In genomic region chr17:62818821-62819220, GRCm38 (mm10) we compare ENCODE assay signal across 9 mouse cellular contexts.
DNase-seq lines count a peak whose midpoint lies in the region; ATAC-seq and TF ChIP-seq lines count a peak whose summit lies in the region.
"Had no signal": no experiment of that assay in that cellular context is flagged by ENCODE, and none has a peak within 500 bp of the region (broad histone marks: within the 10 kb centered on the region; RNA-seq: fewer than 3 reads in every experiment).

No protein-coding gene starts in this region.

- WGBS in kidney, embryonic 14.5 days: 17% methylated on average over 8 of the region's 8 CpGs
- WGBS in kidney, adult 2 months: 16% methylated on average over 8 of the region's 8 CpGs
- 9% methylated on average over 8 of the region's 8 CpGs for WGBS in embryonic facial prominence, embryonic 10.5 days
- 10% methylated on average over 8 of the region's 8 CpGs for WGBS in neural tube, embryonic 14.5 days

- H3K4me2 ChIP-seq in kidney, embryonic 14.5 days (replicated peaks; ENCODE audit: low read depth, low read length): 0 out of 2 replicates have a peak overlapping the region, but pooled peaks have one; percentile 10
- H3K4me2 ChIP-seq in neural tube, embryonic 14.5 days (ENCODE audit: low read depth, low read length): no peak overlapping the region

- no peaks in the 10 kb centered on the region for H3K36me3 ChIP-seq in kidney, embryonic 14.5 days (ENCODE audit: control insufficient read depth, insufficient read depth, low read length)
- H3K36me3 ChIP-seq in kidney, adult 2 months (ENCODE audit: control insufficient read depth, insufficient read depth, low read length): no peaks in the 10 kb centered on the region
- no peaks in the 10 kb centered on the region for H3K36me3 ChIP-seq in embryonic facial prominence, embryonic 10.5 days (replicated peaks)
- H3K36me3 ChIP-seq in neural tube, embryonic 14.5 days (ENCODE audit: control insufficient read depth, insufficient read depth, low read length): no peaks in the 10 kb centered on the region

- H3K27me3 ChIP-seq in kidney, embryonic 14.5 days (ENCODE audit: control insufficient read depth, insufficient read depth, low read length): no peaks in the 10 kb centered on the region
- no peaks in the 10 kb centered on the region for H3K27me3 ChIP-seq in kidney, adult 2 months (replicated peaks; ENCODE audit: control insufficient read depth, insufficient read depth, low read length)
- no peaks in the 10 kb centered on the region for H3K27me3 ChIP-seq in embryonic facial prominence, embryonic 10.5 days (replicated peaks; ENCODE audit: low read depth, poor library complexity, severe bottlenecking)
- no peaks in the 10 kb centered on the region for H3K27me3 ChIP-seq in neural tube, embryonic 14.5 days (ENCODE audit: control insufficient read depth, insufficient read depth, low read length)

- peaks cover 13% of the 10 kb centered on the region for H3K4me1 ChIP-seq in kidney, embryonic 14.5 days (ENCODE audit: control insufficient read depth, insufficient read depth, low read length)
- no peaks in the 10 kb centered on the region for H3K4me1 ChIP-seq in kidney, adult 2 months (ENCODE audit: control insufficient read depth, insufficient read depth, low read length)
- peaks cover 66% of the 10 kb centered on the region for H3K4me1 ChIP-seq in embryonic facial prominence, embryonic 10.5 days
- H3K4me1 ChIP-seq in neural tube, embryonic 14.5 days (ENCODE audit: control insufficient read depth, insufficient read depth, low read length): peaks cover 20% of the 10 kb centered on the region; the same call in 1 of the 2 replicates

- no peaks in the 10 kb centered on the region for H3K9me3 ChIP-seq in kidney, embryonic 14.5 days (ENCODE audit: control insufficient read depth, low read length)
- no peaks in the 10 kb centered on the region for H3K9me3 ChIP-seq in embryonic facial prominence, embryonic 10.5 days
- no peaks in the 10 kb centered on the region for H3K9me3 ChIP-seq in neural tube, embryonic 14.5 days (ENCODE audit: control insufficient read depth, low read length)

- no peak for TF ChIP-seq POLR2A in kidney, adult 2 months (IDR thresholded peaks at IDR 0.05; ENCODE audit: low read depth, low read length)

- no peak for ATAC-seq in kidney, embryonic 14.5 days (ENCODE audit: low FRiP score, low TSS enrichment)
- peak; percentile 38 for ATAC-seq in neural tube, embryonic 14.5 days (ENCODE audit: low read depth)

- DNase-seq in kidney, adult 2 months: no peak
- DNase-seq in embryonic facial prominence, embryonic 10.5 days (ENCODE audit: low spot score): peak; percentile 55
- DNase-seq in kidney, postnatal 10 days: peak; percentile 57
- no peak for DNase-seq in layer of hippocampus, adult 9-10 months (ENCODE audit: low spot score)
- no peak for DNase-seq in frontal cortex, postnatal 14 days (ENCODE audit: low spot score in 2 of 2)
- no peak for DNase-seq in urinary bladder, postnatal 10 days (ENCODE audit: low spot score)
- DNase-seq: heart, postnatal 36 days had no signal

- H3K9ac ChIP-seq in kidney, embryonic 14.5 days (ENCODE audit: low read depth, low read length): no peak overlapping the region
- H3K9ac ChIP-seq in neural tube, embryonic 14.5 days (replicated peaks; ENCODE audit: low read depth, low read length): no peak overlapping the region

- no peak overlapping the region for H3K4me3 ChIP-seq in kidney, embryonic 14.5 days (ENCODE audit: low read length)
- no peak overlapping the region for H3K4me3 ChIP-seq in kidney, adult 2 months (ENCODE audit: insufficient read depth, low read depth, low read length)
- H3K4me3 ChIP-seq in embryonic facial prominence, embryonic 10.5 days: peak overlapping the region; percentile 19
- no peak overlapping the region for H3K4me3 ChIP-seq in neural tube, embryonic 14.5 days (ENCODE audit: low read depth, low read length)

- TF ChIP-seq CTCF in kidney, adult 2 months (conservative IDR thresholded peaks at IDR 0.05; ENCODE audit: insufficient read depth, insufficient read length, low read depth, low read length): no peak

- no peak overlapping the region for H3K27ac ChIP-seq in kidney, embryonic 14.5 days (ENCODE audit: low read depth, low read length)
- H3K27ac ChIP-seq in kidney, adult 2 months (ENCODE audit: insufficient read depth, low read depth, low read length): no peak overlapping the region
- no peak overlapping the region; the same call in 1 of the 2 replicates for H3K27ac ChIP-seq in embryonic facial prominence, embryonic 10.5 days (replicated peaks)
- no peak overlapping the region for H3K27ac ChIP-seq in neural tube, embryonic 14.5 days (ENCODE audit: low read depth, low read length)

Comparison
In these comparisons a context has a peak if more than half of its experiments do, and no peak if none do; other contexts are left out.
1. DNase-seq: peak in embryonic facial prominence, embryonic 10.5 days (single experiment) and kidney, postnatal 10 days (single experiment); none in kidney, adult 2 months (single experiment), layer of hippocampus, adult 9-10 months (single experiment), frontal cortex, postnatal 14 days (0 of 2) and urinary bladder, postnatal 10 days (single experiment).